Mouse (Mus musculus) midbrain, embryonic 15.5 days (tissue): Measurements from ENCODE around the gene Eya2. TPM values are rescaled to one million over a fixed set of nuclear protein-coding genes. Genes with fewer than 3 reads are reported as not detected.

Experiments
- ATAC-seq: fragments of 200-750 bp; cut with Nextera tagmentation; replicated peaks from 2 replicates; pipeline ENCODE4 v1.8.0; 2017; ENCODE audit warnings: moderate TSS enrichment
- H3K27ac ChIP-seq: fragments of 300-500 bp; sonication (generic); 2 replicates; pipeline ENCODE4 v1.5.1; 2015; ENCODE audit warnings: mild to moderate bottlenecking, inconsistent platforms
- H3K27me3 ChIP-seq: fragments of 300-500 bp; sonication (generic); replicated peaks from 2 replicates; pipeline ENCODE4 v1.6.1; 2015; ENCODE audit warnings: inconsistent platforms
- H3K36me3 ChIP-seq: fragments of 300-500 bp; sonication (generic); replicated peaks from 2 replicates; pipeline ENCODE4 v1.6.1; 2015; ENCODE audit warnings: inconsistent platforms
- H3K4me1 ChIP-seq: fragments of 300-500 bp; sonication (generic); 2 replicates; pipeline ENCODE4 v1.6.1; 2015; ENCODE audit warnings: inconsistent platforms
- H3K4me2 ChIP-seq: fragments of 300-500 bp; sonication (generic); 2 replicates; pipeline ENCODE4 v1.6.1; 2015; ENCODE audit warnings: inconsistent platforms, mild to moderate bottlenecking, moderate library complexity
- H3K4me3 ChIP-seq: fragments of 300-500 bp; sonication (generic); 2 replicates; pipeline ENCODE4 v1.5.1; 2015; ENCODE audit warnings: mild to moderate bottlenecking, inconsistent platforms
- H3K9ac ChIP-seq: fragments of 300-500 bp; sonication (generic); 2 replicates; pipeline ENCODE4 v1.6.1; 2015; ENCODE audit warnings: mild to moderate bottlenecking, inconsistent platforms
- H3K9me3 ChIP-seq: fragments of 300-500 bp; sonication (generic); 2 replicates; pipeline ENCODE4 v1.6.1; 2016; ENCODE audit warnings: inconsistent platforms
- WGBS: fragments of 180-500 bp; shearing (Covaris S2); methylation state at CpG from one replicate; pipeline ENCODE4 v1.1.7; 2015; ENCODE audit warnings: mixed read lengths; 5-methylcytosine and 5-hydroxymethylcytosine counted together
- polyA plus RNA-seq: library from polyadenylated mRNA; unstranded; fragments of >200 nt; fragmentation: Nextera tagmentation; extraction: Ambion mirVana; gene quantifications from 2 replicates; pipeline ENCODE4 v1.2.1, GENCODE M21; 2015

Eya2 gene
- polyA plus RNA-seq, 1 experiment from 2014 or later: 4.6 TPM

DNA sequence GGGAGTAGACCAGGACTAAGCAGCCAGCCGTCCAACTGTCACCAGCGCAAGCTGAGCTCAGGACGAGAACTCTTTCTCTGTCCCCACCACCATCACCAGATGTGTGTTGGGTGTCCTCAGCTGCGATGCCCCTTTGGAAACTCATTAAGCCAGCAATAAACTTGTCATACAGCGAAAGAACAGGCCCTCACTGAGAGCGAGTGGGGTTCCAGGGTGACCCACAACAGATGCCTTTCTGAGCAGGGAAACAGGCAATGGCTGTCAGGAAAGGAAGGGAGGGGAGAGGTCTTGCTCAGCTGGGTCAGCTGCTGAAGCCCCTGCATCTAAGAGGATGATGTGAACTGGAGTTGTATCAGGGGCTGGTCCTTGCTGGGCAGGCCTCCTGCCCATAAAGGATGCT lies 2.7 kb downstream of the Eya2 start:
- Histone ChIP-seq H3K4me1 (peaks cover 23% of the 10 kb centered on the region), H3K27me3 (peaks cover 31% of the 10 kb centered on the region), H3K4me3 (no peak overlapping the region), H3K36me3 (no peaks in the 10 kb centered on the region), H3K9ac (no peak overlapping the region), H3K4me2 (no peak overlapping the region), H3K27ac (no peak overlapping the region), H3K9me3 (no peaks in the 10 kb centered on the region)
- WGBS: 56% methylated on average over 6 of the region's 6 CpGs
- ATAC-seq: no peak

DNA sequence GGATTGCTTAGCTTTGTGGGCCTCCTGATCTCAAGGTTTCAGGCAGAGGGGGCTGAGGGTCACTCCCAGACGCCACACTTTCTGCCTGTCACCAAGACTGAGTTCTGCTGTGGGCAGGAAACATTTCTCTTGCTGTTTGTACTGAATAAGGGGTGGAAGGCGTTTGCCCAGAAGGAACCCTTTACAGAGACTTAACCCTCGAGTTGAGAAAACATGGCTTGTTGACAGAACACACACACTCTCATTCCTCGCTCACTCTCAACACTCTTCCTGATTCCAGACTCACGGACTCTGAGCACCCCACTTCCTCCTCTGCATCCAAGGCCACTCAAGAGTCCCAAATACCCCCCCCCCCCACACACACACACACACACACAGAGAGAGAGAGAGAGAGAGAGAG lies 3.3 kb downstream of the Eya2 start:
- Histone ChIP-seq H3K9me3 (no peaks in the 10 kb centered on the region), H3K36me3 (no peaks in the 10 kb centered on the region), H3K4me3 (no peak overlapping the region), H3K4me1 (peaks cover 23% of the 10 kb centered on the region), H3K9ac (no peak overlapping the region), H3K27ac (no peak overlapping the region), H3K4me2 (no peak overlapping the region), H3K27me3 (peaks cover 31% of the 10 kb centered on the region)
- WGBS: 59% methylated on average over 5 of the region's 5 CpGs
- no peak for ATAC-seq

DNA sequence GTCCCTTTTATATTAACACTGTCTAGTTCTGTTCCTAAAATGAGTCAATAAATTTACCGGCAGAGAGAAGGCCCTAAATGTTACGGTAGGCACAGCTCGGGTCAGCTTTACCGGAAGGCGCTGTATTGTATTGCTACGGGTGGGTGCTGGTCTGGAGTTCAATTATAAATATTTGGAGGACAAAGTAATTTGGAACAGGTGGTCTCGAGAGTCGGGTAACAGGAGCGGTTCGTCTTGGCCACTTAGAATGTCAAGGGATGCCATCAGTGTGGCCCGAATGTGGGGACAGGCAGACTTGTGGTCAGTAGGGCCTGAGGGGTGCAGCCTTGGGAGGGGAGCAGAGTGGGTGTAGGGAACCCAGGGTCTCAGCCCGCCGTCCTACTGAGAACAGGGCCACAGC lies 4.7 kb downstream of the Eya2 start:
- WGBS: 86% methylated on average over 13 of the region's 13 CpGs
- peaks cover 21% of the 10 kb centered on the region for H3K4me1 ChIP-seq
- ATAC-seq: no peak

DNA sequence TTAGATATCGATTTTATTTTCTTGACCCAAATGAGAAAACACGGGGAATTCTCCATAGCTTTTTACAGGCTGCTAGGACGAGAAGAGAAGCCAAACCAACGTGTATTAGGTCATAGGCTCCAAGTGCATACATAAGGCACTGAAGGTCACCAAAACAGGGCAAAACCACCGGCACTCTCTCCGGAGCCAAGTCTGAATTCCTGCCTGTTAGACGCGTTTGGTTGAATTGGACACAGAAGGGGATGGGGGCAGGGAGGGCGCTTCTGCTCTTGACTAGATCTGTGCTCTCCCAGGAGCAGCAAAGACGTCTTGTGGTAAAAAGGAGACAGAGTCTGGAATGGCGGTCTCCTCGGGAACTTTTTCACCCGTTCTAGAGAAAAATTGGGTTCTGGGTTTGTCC lies 6.1 kb downstream of the Eya2 start:
- ATAC-seq: no peak
- WGBS: 50% methylated on average over 13 of the region's 13 CpGs
- no peak overlapping the region for H3K4me3 ChIP-seq

More for the DNA sequence above, 4.7 kb downstream of the Eya2 start:
- H3K36me3 ChIP-seq: no peaks in the 10 kb centered on the region
- H3K9ac ChIP-seq: no peak overlapping the region
- no peak overlapping the region for H3K27ac ChIP-seq
- H3K9me3 ChIP-seq: no peaks in the 10 kb centered on the region
- no peak overlapping the region for H3K4me2 ChIP-seq
- H3K4me3 ChIP-seq: no peak overlapping the region
- H3K27me3 ChIP-seq: peaks cover 21% of the 10 kb centered on the region

DNA sequence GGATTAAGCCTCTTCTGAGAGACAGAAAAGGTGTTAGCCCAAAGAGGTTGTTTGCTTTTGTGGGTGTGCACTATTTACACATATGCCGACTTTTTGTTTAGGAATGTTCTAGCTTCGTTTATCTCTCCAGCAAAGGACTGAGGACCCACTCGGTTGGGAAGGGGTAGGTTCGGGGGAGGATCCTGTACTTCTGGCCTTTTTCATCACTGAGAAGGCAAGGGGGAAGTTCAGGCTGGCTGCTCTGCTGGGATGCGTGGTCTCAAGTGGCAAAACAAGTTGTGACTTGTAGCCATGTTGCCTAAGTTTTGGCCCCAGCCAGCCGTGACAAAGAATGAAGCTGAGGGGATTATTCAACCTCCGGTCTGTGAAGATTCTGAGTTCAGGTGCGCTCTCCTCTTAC lies 6.8 kb downstream of the Eya2 start:
- peaks cover 6% of the 10 kb centered on the region; the same call in 1 of the 2 replicates for H3K27me3 ChIP-seq
- ATAC-seq: no peak
- H3K4me3 ChIP-seq: no peak overlapping the region
- no peaks in the 10 kb centered on the region for H3K36me3 ChIP-seq
- H3K9me3 ChIP-seq: no peaks in the 10 kb centered on the region
- H3K4me1 ChIP-seq: peaks cover 3% of the 10 kb centered on the region; the same call in 1 of the 2 replicates
- 59% methylated on average over 8 of the region's 8 CpGs for WGBS
- no peak overlapping the region for H3K27ac ChIP-seq
- H3K9ac ChIP-seq: no peak overlapping the region
- no peak overlapping the region for H3K4me2 ChIP-seq

More for the DNA sequence above, 6.1 kb downstream of the Eya2 start:
- Histone ChIP-seq H3K27ac (no peak overlapping the region), H3K27me3 (peaks cover 10% of the 10 kb centered on the region; the same call in 1 of the 2 replicates), H3K4me2 (no peak overlapping the region), H3K36me3 (no peaks in the 10 kb centered on the region), H3K9ac (no peak overlapping the region), H3K4me1 (peaks cover 8% of the 10 kb centered on the region; the same call in 1 of the 2 replicates), H3K9me3 (no peaks in the 10 kb centered on the region)

DNA sequence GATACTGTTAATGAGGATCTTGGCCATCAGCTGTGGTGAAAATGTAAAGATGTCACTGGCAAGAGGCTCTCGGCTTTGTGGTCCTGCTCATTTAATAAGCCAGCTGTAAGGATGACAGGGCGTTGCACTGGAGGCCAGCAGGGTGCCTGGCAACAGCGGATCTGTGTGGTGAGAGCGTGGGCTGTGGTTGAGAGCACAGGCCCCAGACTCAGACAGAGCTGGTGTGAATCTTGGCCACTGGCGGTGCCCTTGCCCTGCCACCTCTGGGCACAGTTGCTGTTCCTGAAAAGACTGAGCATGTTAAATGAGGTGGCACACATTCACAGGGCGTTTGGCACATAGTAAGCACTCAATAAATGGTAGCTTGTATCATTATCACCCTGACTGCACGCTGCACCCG lies 8.9 kb downstream of the Eya2 start:
- no peaks in the 10 kb centered on the region; the same call in 1 of the 2 replicates for H3K4me1 ChIP-seq
- no peaks in the 10 kb centered on the region for H3K36me3 ChIP-seq
- no peak for ATAC-seq
- H3K9ac ChIP-seq: no peak overlapping the region
- H3K4me3 ChIP-seq: no peak overlapping the region
- H3K27me3 ChIP-seq: no peaks in the 10 kb centered on the region
- no peak overlapping the region for H3K4me2 ChIP-seq
- H3K9me3 ChIP-seq: no peaks in the 10 kb centered on the region
- H3K27ac ChIP-seq: no peak overlapping the region
- 38% methylated on average over 8 of the region's 8 CpGs for WGBS

DNA sequence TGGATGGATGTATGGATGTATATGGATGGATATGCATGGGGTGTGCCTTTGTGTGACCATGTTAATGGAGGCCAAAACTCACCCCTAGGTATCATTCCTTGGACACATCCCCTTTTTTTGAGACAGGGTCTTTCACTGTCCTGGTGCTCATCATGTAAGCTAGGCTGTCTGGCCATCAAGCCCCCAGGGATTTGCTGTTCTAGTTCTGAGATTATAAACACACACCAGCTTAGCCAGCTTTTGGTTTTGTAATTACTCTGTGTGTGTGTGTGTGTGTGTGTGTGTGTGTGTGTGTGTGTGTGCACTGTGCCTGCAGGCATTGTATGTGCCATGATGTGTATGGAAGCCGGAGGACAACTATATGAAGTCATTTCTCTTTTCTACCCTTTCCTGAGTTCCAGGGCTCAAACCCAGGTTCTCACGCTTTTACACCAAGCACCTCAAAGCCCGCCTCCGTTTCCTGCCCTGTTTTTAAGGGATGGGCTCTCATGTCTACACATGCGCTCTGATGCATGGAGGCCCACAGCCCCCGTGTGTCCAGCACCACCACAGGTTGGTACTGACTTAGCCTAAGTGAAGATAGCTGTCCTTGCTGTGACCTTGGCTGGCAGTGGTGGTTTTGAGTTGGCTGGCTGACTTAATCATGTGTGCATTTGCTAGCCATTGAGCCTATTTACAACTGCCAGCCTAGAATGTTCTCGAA lies 16.9 kb downstream of the Eya2 start:
- 93% methylated on average over 7 of the region's 7 CpGs for WGBS
- Histone ChIP-seq H3K4me2 (no peak overlapping the region), H3K36me3 (no peaks in the 10 kb centered on the region), H3K9ac (no peak overlapping the region), H3K27ac (no peak overlapping the region), H3K4me1 (no peaks in the 10 kb centered on the region), H3K27me3 (no peaks in the 10 kb centered on the region), H3K4me3 (no peak overlapping the region), H3K9me3 (no peaks in the 10 kb centered on the region)
- ATAC-seq: no peak

DNA sequence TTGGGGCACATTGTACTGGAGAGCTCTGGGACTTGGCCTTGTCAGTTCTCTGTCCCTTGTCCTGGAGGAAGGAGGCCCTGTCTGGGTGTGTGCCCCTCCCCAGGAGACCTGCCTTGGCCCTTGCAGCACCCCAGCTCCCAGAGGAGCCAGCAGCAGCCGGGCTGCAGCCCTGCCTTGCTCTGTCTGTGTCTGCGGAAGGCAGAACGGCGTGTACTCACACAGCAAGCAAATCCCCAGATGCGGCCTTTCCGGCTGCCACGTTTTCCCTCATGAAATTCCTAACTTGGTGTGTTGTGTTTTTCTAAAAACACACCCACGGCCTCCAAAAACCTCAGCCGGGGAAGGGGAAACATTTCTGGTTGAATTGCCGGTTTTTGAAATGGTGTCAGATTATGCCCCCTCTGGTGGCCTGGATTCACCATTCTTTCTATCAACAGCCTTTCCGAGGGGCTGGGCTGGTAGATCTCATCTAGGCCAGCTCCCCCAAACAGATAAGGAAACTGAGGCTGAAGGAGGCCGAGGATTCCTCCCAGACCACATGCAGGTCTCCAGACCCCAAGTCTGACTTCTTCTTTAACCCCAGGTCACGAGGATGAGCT lies 19.0 kb downstream of the Eya2 start:
- Histone ChIP-seq H3K4me3 (no peak overlapping the region), H3K27ac (no peak overlapping the region), H3K9ac (no peak overlapping the region), H3K9me3 (no peaks in the 10 kb centered on the region), H3K36me3 (no peaks in the 10 kb centered on the region), H3K4me2 (no peak overlapping the region), H3K4me1 (no peaks in the 10 kb centered on the region), H3K27me3 (no peaks in the 10 kb centered on the region)
- ATAC-seq: no peak
- 66% methylated on average over 13 of the region's 13 CpGs for WGBS

DNA sequence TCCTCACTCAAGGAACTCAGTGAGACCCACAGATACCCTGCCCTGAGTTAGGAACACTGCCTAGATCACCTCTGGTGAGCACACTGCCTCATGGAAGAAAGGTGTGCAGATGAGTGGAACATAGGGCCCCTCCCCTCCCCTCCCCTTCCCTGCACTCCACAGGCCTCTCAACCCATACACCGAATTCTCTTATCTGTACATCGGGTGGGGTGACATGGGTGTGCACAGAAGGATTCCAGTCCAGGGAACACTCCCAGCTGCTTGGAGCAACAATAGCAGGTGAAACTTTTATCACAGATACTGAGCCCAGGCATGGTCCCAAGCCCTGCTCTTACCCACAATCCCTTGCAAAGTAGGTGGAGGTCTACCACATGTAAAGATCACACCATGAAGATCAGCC lies 26.7 kb downstream of the Eya2 start:
- H3K27ac ChIP-seq: no peak overlapping the region
- WGBS: 91% methylated on average over 2 of the region's 2 CpGs
- ATAC-seq: no peak
- H3K27me3 ChIP-seq: no peaks in the 10 kb centered on the region
- H3K4me3 ChIP-seq: no peak overlapping the region
- no peaks in the 10 kb centered on the region for H3K36me3 ChIP-seq
- H3K4me1 ChIP-seq: no peaks in the 10 kb centered on the region
- H3K4me2 ChIP-seq: no peak overlapping the region
- H3K9ac ChIP-seq: no peak overlapping the region
- no peaks in the 10 kb centered on the region for H3K9me3 ChIP-seq

DNA sequence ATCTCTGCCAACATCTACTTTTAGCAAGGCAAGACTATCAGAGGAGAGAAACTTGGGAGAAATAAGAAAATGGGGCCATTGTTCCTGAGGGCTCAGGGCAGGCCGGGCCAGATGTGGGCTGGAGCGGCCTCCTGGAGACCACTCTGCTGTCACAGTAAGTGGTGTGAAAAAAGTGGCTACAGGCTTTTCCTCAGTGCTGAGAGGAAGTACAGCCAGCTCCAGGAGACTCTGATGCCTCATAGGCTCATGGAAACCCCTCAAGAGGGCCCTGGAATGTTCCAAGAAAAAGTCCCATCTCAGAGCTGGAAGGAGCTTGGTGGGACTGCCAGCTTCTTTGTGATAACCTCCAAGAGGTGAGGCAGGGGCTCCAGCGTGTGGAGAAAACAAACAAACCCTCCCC lies 27.8 kb downstream of the Eya2 start:
- no peaks in the 10 kb centered on the region for H3K36me3 ChIP-seq
- H3K27ac ChIP-seq: no peak overlapping the region
- H3K9ac ChIP-seq: no peak overlapping the region
- H3K27me3 ChIP-seq: no peaks in the 10 kb centered on the region
- no peak for ATAC-seq
- no peak overlapping the region for H3K4me2 ChIP-seq
- 70% methylated on average over 3 of the region's 3 CpGs for WGBS
- no peaks in the 10 kb centered on the region for H3K9me3 ChIP-seq
- no peak overlapping the region for H3K4me3 ChIP-seq
- no peaks in the 10 kb centered on the region for H3K4me1 ChIP-seq

DNA sequence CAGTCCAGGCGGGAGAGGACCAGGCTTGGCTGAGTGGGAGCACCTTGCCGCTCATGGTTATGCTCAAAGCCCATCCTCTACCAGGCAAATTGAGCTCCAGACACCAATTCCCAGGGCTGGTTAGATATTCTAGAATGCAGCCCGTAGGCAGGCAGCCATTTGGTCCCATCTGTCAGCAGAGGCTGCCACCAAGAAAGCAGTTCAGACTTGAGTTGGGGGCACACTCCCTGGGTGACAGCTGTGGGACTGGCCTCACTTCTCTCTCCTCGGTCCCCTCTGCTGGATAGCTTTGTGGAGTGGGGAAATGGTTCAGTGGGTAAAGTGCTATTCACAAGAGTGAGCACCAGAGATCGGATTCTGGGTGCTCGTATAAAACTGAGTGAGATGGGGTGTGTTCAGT lies 32.0 kb downstream of the Eya2 start:
- Histone ChIP-seq H3K27ac (no peak overlapping the region), H3K4me1 (no peaks in the 10 kb centered on the region), H3K9ac (no peak overlapping the region), H3K36me3 (no peaks in the 10 kb centered on the region), H3K4me3 (no peak overlapping the region), H3K27me3 (no peaks in the 10 kb centered on the region), H3K4me2 (no peak overlapping the region), H3K9me3 (no peaks in the 10 kb centered on the region)
- ATAC-seq: no peak
- 57% methylated on average over 6 of the region's 6 CpGs for WGBS

DNA sequence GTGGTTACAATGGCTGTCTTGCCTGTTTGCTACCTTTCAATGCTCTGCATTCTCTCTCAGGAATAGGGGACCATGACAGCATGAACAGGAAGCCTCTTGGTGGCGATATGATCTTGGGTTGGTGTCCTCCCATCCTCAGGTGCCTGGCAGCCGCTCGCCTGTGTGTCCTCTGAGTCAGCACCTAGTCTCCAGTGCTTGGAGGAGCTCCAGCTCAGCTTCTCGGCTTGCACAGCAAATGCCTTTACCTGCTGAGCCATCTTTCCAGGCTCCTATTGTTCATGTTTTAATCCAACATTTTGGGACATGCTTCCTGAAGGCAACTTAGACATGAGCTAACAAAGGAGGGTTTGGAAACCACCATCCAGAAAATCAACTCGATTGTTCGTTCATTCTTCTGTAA lies 33.1 kb downstream of the Eya2 start:
- H3K27ac ChIP-seq: no peak overlapping the region
- H3K4me1 ChIP-seq: no peaks in the 10 kb centered on the region
- H3K4me3 ChIP-seq: no peak overlapping the region
- no peak for ATAC-seq
- H3K9me3 ChIP-seq: no peaks in the 10 kb centered on the region
- no peak overlapping the region for H3K9ac ChIP-seq
- no peaks in the 10 kb centered on the region for H3K27me3 ChIP-seq
- WGBS: 66% methylated on average over 6 of the region's 6 CpGs
- no peaks in the 10 kb centered on the region for H3K36me3 ChIP-seq
- H3K4me2 ChIP-seq: no peak overlapping the region

DNA sequence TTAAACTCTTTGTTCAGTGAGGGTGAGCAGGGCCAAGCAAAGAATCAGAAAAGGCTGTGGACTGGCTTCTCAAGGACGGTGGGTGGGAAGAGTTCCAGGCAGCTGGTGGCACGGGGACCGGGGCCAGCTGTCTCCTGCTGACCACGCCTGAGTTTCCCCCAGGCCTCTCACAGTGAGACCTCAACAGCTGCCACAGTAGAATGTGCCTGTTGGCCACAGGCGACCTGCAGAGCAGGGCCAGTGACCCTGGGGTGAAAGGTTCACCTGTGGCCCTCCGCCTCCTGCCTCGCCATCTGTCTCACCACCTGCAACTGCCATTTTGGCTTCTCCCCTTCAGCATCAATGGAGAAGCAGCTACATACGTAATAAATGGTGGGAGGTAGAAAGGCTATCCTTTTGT lies 35.1 kb downstream of the Eya2 start:
- no peaks in the 10 kb centered on the region for H3K9me3 ChIP-seq
- no peak overlapping the region for H3K9ac ChIP-seq
- H3K4me1 ChIP-seq: no peaks in the 10 kb centered on the region
- ATAC-seq: no peak
- no peak overlapping the region for H3K4me2 ChIP-seq
- WGBS: 38% methylated on average over 8 of the region's 8 CpGs
- no peaks in the 10 kb centered on the region for H3K36me3 ChIP-seq
- no peaks in the 10 kb centered on the region for H3K27me3 ChIP-seq
- no peak overlapping the region for H3K4me3 ChIP-seq
- no peak overlapping the region for H3K27ac ChIP-seq
